Mouse (Mus musculus): ENCODE results near the gene Arid4a. TPM values are rescaled to one million over a fixed set of nuclear protein-coding genes. Genes with fewer than 3 reads are reported as not detected.

The Arid4a gene
- polyA plus RNA-seq, 1 experiment from 2014 or later = 44.2 TPM

GRCm38 (mm10) chr12:70984855-70985550 lies 30.8 kb upstream of the Arid4a start:
- Histone ChIP-seq H3K27ac (replicated peaks) (no peak overlapping the region), H3K27me3 (no peaks in the 10 kb centered on the region), H3K36me3 (peaks cover 86% of the 10 kb centered on the region), H3K4me1 (replicated peaks) (no peaks in the 10 kb centered on the region), H3K4me2 (no peak overlapping the region), H3K9me3 (no peaks in the 10 kb centered on the region), H3K4me3 (no peak overlapping the region), H3K9ac (no peak overlapping the region)
- WGBS = 93% methylated on average over 7 of the region's 7 CpGs
- ATAC-seq (ENCODE audit: low read depth) = no peak

- Histone ChIP-seq H3K27me3 (no peaks in the 10 kb centered on the region), H3K9me3 (no peaks in the 10 kb centered on the region), H3K4me3 (no peak overlapping the region), H3K27ac (replicated peaks) (no peak overlapping the region), H3K9ac (no peak overlapping the region), H3K36me3 (peaks cover 59% of the 10 kb centered on the region), H3K4me2 (no peak overlapping the region), H3K4me1 (replicated peaks) (peaks cover 9% of the 10 kb centered on the region)
- ATAC-seq (ENCODE audit: low read depth) = no peak
- 93% methylated on average over 5 of the region's 5 CpGs for WGBS
These were observed 18.6 kb upstream of the Arid4a start for GRCm38 (mm10) chr12:70997225-70997624.

- no peak for ATAC-seq (ENCODE audit: low read depth)
- Histone ChIP-seq H3K36me3 (peaks cover 52% of the 10 kb centered on the region), H3K27ac (replicated peaks) (peak overlapping the region; percentile 28; the same call in 1 of the 2 replicates), H3K27me3 (no peaks in the 10 kb centered on the region), H3K9ac (no peak overlapping the region), H3K4me3 (no peak overlapping the region), H3K4me1 (replicated peaks) (peaks cover 9% of the 10 kb centered on the region), H3K4me2 (no peak overlapping the region), H3K9me3 (no peaks in the 10 kb centered on the region)
- WGBS = 49% methylated on average over 5 of the region's 5 CpGs
These were observed 16.3 kb upstream of the Arid4a start for GRCm38 (mm10) chr12:70999423-70999903.

- H3K9me3 ChIP-seq = no peaks in the 10 kb centered on the region
- H3K9ac ChIP-seq = no peak overlapping the region
- peaks cover 9% of the 10 kb centered on the region for H3K4me1 ChIP-seq (replicated peaks)
- no peak overlapping the region for H3K4me2 ChIP-seq
- H3K27ac ChIP-seq (replicated peaks) = no peak overlapping the region
- peaks cover 54% of the 10 kb centered on the region for H3K36me3 ChIP-seq
- H3K27me3 ChIP-seq = no peaks in the 10 kb centered on the region
- H3K4me3 ChIP-seq = no peak overlapping the region
- WGBS = 82% methylated on average over 1 of the region's 1 CpGs
- no peak for ATAC-seq (ENCODE audit: low read depth)
These were observed 15.4 kb upstream of the Arid4a start for GRCm38 (mm10) chr12:71000344-71000743.

DNA sequence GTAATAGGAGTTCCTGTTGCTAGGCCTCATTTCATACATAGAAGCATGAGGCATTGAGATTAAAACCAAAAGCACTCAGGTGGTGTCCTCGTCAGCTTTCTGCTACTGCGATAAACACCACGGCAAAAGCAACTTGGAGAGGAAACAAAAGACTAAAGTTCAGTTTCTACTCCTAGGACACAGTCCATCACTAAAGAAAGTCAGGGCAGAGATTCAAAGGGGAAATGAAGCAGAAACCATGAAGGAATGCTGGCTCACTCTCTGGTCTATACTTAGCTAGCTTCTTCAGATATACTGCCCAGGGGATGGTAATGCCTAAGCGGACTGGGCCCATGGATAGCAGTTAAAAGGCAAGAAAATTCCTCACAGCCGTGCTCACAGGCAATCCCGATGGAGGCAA lies 14.3 kb upstream of the Arid4a start:
- ATAC-seq (ENCODE audit: low read depth) = no peak
- H3K9ac ChIP-seq = no peak overlapping the region
- 53% methylated on average over 6 of the region's 6 CpGs for WGBS
- H3K36me3 ChIP-seq = peaks cover 54% of the 10 kb centered on the region
- no peaks in the 10 kb centered on the region for H3K27me3 ChIP-seq
- peaks cover 9% of the 10 kb centered on the region for H3K4me1 ChIP-seq (replicated peaks)
- H3K4me2 ChIP-seq = no peak overlapping the region
- no peak overlapping the region for H3K4me3 ChIP-seq
- H3K27ac ChIP-seq (replicated peaks) = peak overlapping the region; percentile 33; the same call in 1 of the 2 replicates
- H3K9me3 ChIP-seq = no peaks in the 10 kb centered on the region

GRCm38 (mm10) chr12:71003760-71004426 lies 11.9 kb upstream of the Arid4a start:
- Histone ChIP-seq H3K9me3 (no peaks in the 10 kb centered on the region), H3K36me3 (peaks cover 63% of the 10 kb centered on the region), H3K4me1 (replicated peaks) (peaks cover 6% of the 10 kb centered on the region), H3K9ac (no peak overlapping the region), H3K4me2 (no peak overlapping the region), H3K27me3 (no peaks in the 10 kb centered on the region), H3K4me3 (no peak overlapping the region), H3K27ac (replicated peaks) (no peak overlapping the region)
- no peak for ATAC-seq (ENCODE audit: low read depth)
- WGBS = 85% methylated on average over 5 of the region's 6 CpGs

GRCm38 (mm10) chr12:71006141-71006540 lies 9.6 kb upstream of the Arid4a start:
- peaks cover 67% of the 10 kb centered on the region for H3K36me3 ChIP-seq
- no peak overlapping the region for H3K4me3 ChIP-seq
- H3K27me3 ChIP-seq = no peaks in the 10 kb centered on the region
- no peak overlapping the region for H3K4me2 ChIP-seq
- ATAC-seq (ENCODE audit: low read depth) = no peak
- H3K9ac ChIP-seq = no peak overlapping the region
- H3K9me3 ChIP-seq = no peaks in the 10 kb centered on the region
- no peak overlapping the region for H3K27ac ChIP-seq (replicated peaks)
- no peaks in the 10 kb centered on the region for H3K4me1 ChIP-seq (replicated peaks)
- 96% methylated on average over 6 of the region's 6 CpGs for WGBS

GRCm38 (mm10) chr12:71006901-71007300 lies 8.9 kb upstream of the Arid4a start:
- peaks cover 3% of the 10 kb centered on the region for H3K4me1 ChIP-seq (replicated peaks)
- H3K27ac ChIP-seq (replicated peaks) = no peak overlapping the region
- H3K27me3 ChIP-seq = no peaks in the 10 kb centered on the region
- H3K9me3 ChIP-seq = no peaks in the 10 kb centered on the region
- 90% methylated on average over 7 of the region's 7 CpGs for WGBS
- peaks cover 69% of the 10 kb centered on the region for H3K36me3 ChIP-seq
- no peak overlapping the region for H3K4me2 ChIP-seq
- no peak overlapping the region for H3K9ac ChIP-seq
- ATAC-seq (ENCODE audit: low read depth) = no peak
- no peak overlapping the region for H3K4me3 ChIP-seq

DNA sequence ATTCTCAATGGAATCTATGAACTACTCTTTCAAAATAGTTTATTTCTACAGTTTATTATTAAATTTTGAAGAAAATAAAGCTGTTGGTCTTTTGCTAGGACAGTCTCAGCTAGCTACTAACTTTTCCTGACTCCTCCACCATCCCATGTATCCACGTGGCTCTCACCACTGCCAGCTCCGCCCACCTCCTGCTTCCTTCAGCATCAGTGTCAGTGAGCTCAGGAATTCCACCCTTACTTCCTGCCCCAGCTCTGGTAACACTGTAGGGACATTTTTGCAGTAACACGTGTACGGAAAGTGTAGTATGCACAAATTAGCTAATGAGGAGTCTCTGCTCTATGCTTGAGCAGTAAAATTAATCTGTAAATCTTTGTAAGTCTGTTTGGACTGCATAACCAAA lies 6.0 kb upstream of the Arid4a start:
- 76% methylated on average over 4 of the region's 4 CpGs for WGBS
- Histone ChIP-seq H3K36me3 (peaks cover 62% of the 10 kb centered on the region), H3K27ac (replicated peaks) (no peak overlapping the region), H3K9ac (no peak overlapping the region), H3K4me3 (no peak overlapping the region), H3K4me2 (no peak overlapping the region), H3K27me3 (no peaks in the 10 kb centered on the region), H3K4me1 (replicated peaks) (peaks cover 27% of the 10 kb centered on the region), H3K9me3 (no peaks in the 10 kb centered on the region)
- ATAC-seq (ENCODE audit: low read depth) = no peak

- no peaks in the 10 kb centered on the region for H3K9me3 ChIP-seq
- H3K9ac ChIP-seq = peak overlapping the region; percentile 88
- peaks cover 23% of the 10 kb centered on the region for H3K36me3 ChIP-seq
- H3K27me3 ChIP-seq = no peaks in the 10 kb centered on the region
- WGBS = 2% methylated on average over 32 of the region's 32 CpGs
- peak; percentile 5 for ATAC-seq (ENCODE audit: low read depth)
- H3K27ac ChIP-seq (replicated peaks) = peak overlapping the region; percentile 98
- H3K4me1 ChIP-seq (replicated peaks) = peaks cover 35% of the 10 kb centered on the region
- H3K4me2 ChIP-seq = peak overlapping the region; percentile 84
- peak overlapping the region; percentile 98 for H3K4me3 ChIP-seq
These were observed 886 bp upstream of the Arid4a start for GRCm38 (mm10) chr12:71014845-71015362.

- no peaks in the 10 kb centered on the region for H3K9me3 ChIP-seq
- H3K4me2 ChIP-seq = peak overlapping the region; percentile 89
- WGBS = under 1% methylated on average over 33 of the region's 33 CpGs
- peaks cover 29% of the 10 kb centered on the region for H3K36me3 ChIP-seq
- H3K27me3 ChIP-seq = no peaks in the 10 kb centered on the region
- peak overlapping the region; percentile 98 for H3K4me3 ChIP-seq
- peak overlapping the region; percentile 93 for H3K27ac ChIP-seq (replicated peaks)
- peak overlapping the region; percentile 91 for H3K9ac ChIP-seq
- no peak; the same call in 1 of the 2 replicates for ATAC-seq (ENCODE audit: low read depth)
- peaks cover 35% of the 10 kb centered on the region for H3K4me1 ChIP-seq (replicated peaks)
These were observed 367 bp downstream of the Arid4a start for GRCm38 (mm10) chr12:71016211-71016502.

DNA sequence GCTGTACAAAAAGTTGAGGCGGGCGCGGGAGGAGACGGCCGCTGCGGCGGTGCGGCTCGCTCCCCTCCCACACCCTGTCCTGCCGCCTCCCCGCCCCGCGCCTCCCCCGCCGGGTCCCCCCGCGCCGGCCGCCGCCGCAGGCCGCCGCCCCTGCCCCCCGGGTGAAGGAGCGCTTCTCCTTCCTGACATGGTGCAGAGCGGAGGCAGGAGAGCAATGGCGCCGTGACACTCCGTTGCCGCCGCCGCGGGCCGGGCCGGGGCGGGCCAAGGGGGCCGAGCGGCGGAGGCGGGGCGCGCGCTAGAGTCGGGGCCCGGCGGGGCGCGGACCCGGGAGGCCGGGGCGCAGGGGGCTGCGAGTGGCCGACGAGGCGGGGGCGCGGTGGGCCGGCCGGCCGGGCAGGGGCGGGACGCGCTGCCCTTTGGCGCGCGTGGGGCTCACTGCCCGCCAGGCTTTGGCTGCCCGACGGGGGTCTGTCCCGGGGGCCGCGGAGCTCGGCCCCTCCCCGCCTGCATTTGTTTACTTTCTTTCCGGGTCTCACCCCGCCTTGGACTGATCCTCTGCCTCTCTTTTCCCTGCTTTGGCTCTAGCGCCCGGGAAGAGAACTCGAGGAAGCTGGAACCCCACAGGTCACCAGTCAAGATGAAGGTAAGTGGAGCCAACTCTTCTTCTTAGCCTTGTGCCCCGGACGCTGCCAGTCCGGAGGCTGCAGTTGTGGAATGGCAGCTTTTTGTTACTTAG lies 882 bp downstream of the Arid4a start:
- Histone ChIP-seq H3K9me3 (no peaks in the 10 kb centered on the region), H3K9ac (peak overlapping the region; percentile 91), H3K27me3 (no peaks in the 10 kb centered on the region), H3K4me2 (peak overlapping the region; percentile 89), H3K27ac (replicated peaks) (peak overlapping the region; percentile 93), H3K36me3 (peaks cover 32% of the 10 kb centered on the region), H3K4me3 (peak overlapping the region; percentile 98), H3K4me1 (replicated peaks) (peaks cover 34% of the 10 kb centered on the region)
- peak; percentile 7 for ATAC-seq (ENCODE audit: low read depth)
- WGBS = under 1% methylated on average over 59 of the region's 82 CpGs

Measured in neural tube, embryonic 13.5 days (tissue).